Mouse (Mus musculus) gastrocnemius, adult 2 months (tissue): ENCODE measurements around the gene Cacnb3. TPM values are rescaled to one million over a fixed set of nuclear protein-coding genes. Genes with fewer than 3 reads are reported as not detected.
"Not testable (repeated sequence)": the region's sequence is repeated elsewhere in the genome, so short reads cannot be mapped to it uniquely, and the experiment has no call there.

ENCODE experiments used
- DNase-seq: peaks from one replicate; pipeline ENCODE4 v3.0.0; 2022
- H3K27ac ChIP-seq: fragments of 200-600 bp; 2 replicates; pipeline ENCODE4 v1.8.1; 2022; ENCODE audit warnings: mild to moderate bottlenecking
- H3K4me3 ChIP-seq: fragments of 200-600 bp; 2 replicates; pipeline ENCODE4 v1.8.1; 2022; ENCODE audit warnings: mild to moderate bottlenecking, moderate library complexity
- CTCF ChIP-seq: fragments of 200-600 bp; IDR thresholded peaks from 2 replicates; pipeline ENCODE4 v1.8.1; 2022; ENCODE audit warnings: antibody characterized with exemption, mild to moderate bottlenecking, moderate library complexity
- intact Hi-C: fragments of 180-260 bp; cut with DNase I; formaldehyde crosslinking; loops from one replicate; pipeline ENCODE4 v1.15.1; 2025
- long read RNA-seq, 2 experiments: library from polyadenylated mRNA; stranded (forward); transcript quantifications; one replicate each; pipeline ENCODE4 v2.0.0; 2021
- total RNA-seq, 2 experiments: library from RNA; stranded (reverse); gene quantifications; 2 replicates each; pipeline ENCODE4 v1.2.3; 2021

Cacnb3 gene
- total RNA-seq = 1 to 10 TPM; 1.8 to 2.2 TPM
- long read RNA-seq, experiment 1 = 0 reads
- long read RNA-seq, experiment 2, partial matches to known transcripts = 0 of 1 reads
- long read RNA-seq, experiment 2, other reads (novel, unspliced or antisense) = 1 of 1 reads

- no peak for TF ChIP-seq CTCF
- intact Hi-C loops = no loop called here
- peak within 1 kb of the TSS; percentile 89 for H3K27ac ChIP-seq
- peak within 1 kb of the TSS; percentile 66 for H3K4me3 ChIP-seq
- no peak for DNase-seq
Measured at GRCm38 (mm10) chr15:98630540-98630939, at the start of gene Cacnb3. TSS of gene Cacnb3 (plus strand) at chr15:98630840.

- intact Hi-C loops = loop anchor here (5.0 kb wide), 1 partner anchor 115 kb away; no protein-coding TSS in a partner anchor
- TF ChIP-seq CTCF = no peak
- Histone ChIP-seq H3K4me3 (no peak overlapping the region), H3K27ac (no peak overlapping the region)
- DNase-seq = no peak
Measured at GRCm38 (mm10) chr15:98582410-98582809, 48.2 kb upstream of the Cacnb3 start.

- TF ChIP-seq CTCF = no peak
- intact Hi-C loops = loop anchor here (5.0 kb wide), 1 partner anchor 114 kb away; no protein-coding TSS in a partner anchor
- H3K27ac ChIP-seq = no peak overlapping the region
- H3K4me3 ChIP-seq = no peak overlapping the region
- no peak for DNase-seq
Measured at GRCm38 (mm10) chr15:98582996-98583395, 47.6 kb upstream of the Cacnb3 start.

- intact Hi-C loops = no loop called here
- no peak overlapping the region for H3K4me3 ChIP-seq
- no peak for TF ChIP-seq CTCF
- peak overlapping the region; percentile 1; the same call in 1 of the 2 replicates for H3K27ac ChIP-seq
- no peak for DNase-seq
Measured at GRCm38 (mm10) chr15:98585421-98585820, 45.2 kb upstream of the Cacnb3 start.

GRCm38 (mm10) chr15:98586141-98586540, 44.5 kb upstream of the Cacnb3 start:
- H3K4me3 ChIP-seq, H3K27ac ChIP-seq, DNase-seq, intact Hi-C loops: not testable (repeated sequence)

GRCm38 (mm10) chr15:98587751-98588150, 42.9 kb upstream of the Cacnb3 start:
- intact Hi-C loops = no loop called here
- no peak for TF ChIP-seq CTCF
- no peak for DNase-seq
- H3K4me3 ChIP-seq = no peak overlapping the region
- H3K27ac ChIP-seq = no peak overlapping the region

GRCm38 (mm10) chr15:98589640-98590336, 40.9 kb upstream of the Cacnb3 start:
- no peak for TF ChIP-seq CTCF
- DNase-seq = no peak
- Histone ChIP-seq H3K4me3 (no peak overlapping the region), H3K27ac (no peak overlapping the region)
- intact Hi-C loops = no loop called here

GRCm38 (mm10) chr15:98591396-98591795, 39.2 kb upstream of the Cacnb3 start:
- Histone ChIP-seq H3K27ac (no peak overlapping the region), H3K4me3 (no peak overlapping the region)
- intact Hi-C loops = no loop called here
- TF ChIP-seq CTCF = no peak
- DNase-seq = no peak

- Histone ChIP-seq H3K27ac (no peak overlapping the region), H3K4me3 (no peak overlapping the region)
- TF ChIP-seq CTCF = no peak
- intact Hi-C loops = no loop called here
- no peak for DNase-seq
Measured at GRCm38 (mm10) chr15:98594193-98594592, 36.4 kb upstream of the Cacnb3 start.

- intact Hi-C loops = no loop called here
- no peak for DNase-seq
- H3K4me3 ChIP-seq = no peak overlapping the region
- TF ChIP-seq CTCF = no peak
- no peak overlapping the region for H3K27ac ChIP-seq
Measured at GRCm38 (mm10) chr15:98595049-98595448, 35.6 kb upstream of the Cacnb3 start.

- H3K27ac ChIP-seq = no peak overlapping the region
- H3K4me3 ChIP-seq = no peak overlapping the region
- DNase-seq = no peak
- intact Hi-C loops = no loop called here
- no peak for TF ChIP-seq CTCF
Measured at GRCm38 (mm10) chr15:98596609-98597008, 34.0 kb upstream of the Cacnb3 start.

GRCm38 (mm10) chr15:98600036-98600709, 30.5 kb upstream of the Cacnb3 start:
- intact Hi-C loops = no loop called here
- TF ChIP-seq CTCF = no peak
- Histone ChIP-seq H3K27ac (0 out of 2 replicates have a peak overlapping the region, but pooled peaks have one; percentile 90), H3K4me3 (peak overlapping the region; percentile 67)
- no peak for DNase-seq

- peak overlapping the region; percentile 67 for H3K4me3 ChIP-seq
- H3K27ac ChIP-seq = peak overlapping the region; percentile 90
- intact Hi-C loops = no loop called here
- TF ChIP-seq CTCF = no peak
- no peak for DNase-seq
Measured at GRCm38 (mm10) chr15:98601832-98602190, 28.8 kb upstream of the Cacnb3 start.
